Mouse (Mus musculus) limb, embryonic 14.5 days (tissue): Measurements from ENCODE around the gene Hist1h2bh. TPM values are rescaled to one million over a fixed set of nuclear protein-coding genes. Genes with fewer than 3 reads are reported as not detected.

Source experiments
- ATAC-seq: fragments of 200-750 bp; cut with Nextera tagmentation; 2 replicates; pipeline ENCODE4 v1.8.0; 2017; ENCODE audit warnings: low read depth, moderate number of reproducible peaks, moderate TSS enrichment; ENCODE audit not compliant: low FRiP score
- DNase-seq: peaks from one replicate; pipeline ENCODE4 v3.0.0-alpha.2; 2015; ENCODE audit warnings: low spot score
- H3K27ac ChIP-seq: fragments of 300-500 bp; sonication (generic); replicated peaks from 2 replicates; pipeline ENCODE4 v1.5.1; 2014; ENCODE audit warnings: low read depth, mild to moderate bottlenecking, low read length, moderate library complexity, mixed read lengths
- H3K27me3 ChIP-seq: fragments of 300-500 bp; sonication (generic); 2 replicates; pipeline ENCODE4 v1.6.1; 2014; ENCODE audit warnings: low read length, mixed read lengths; ENCODE audit not compliant: control insufficient read depth, insufficient read depth
- H3K36me3 ChIP-seq: fragments of 300-500 bp; sonication (generic); 2 replicates; pipeline ENCODE4 v1.6.1; 2014; ENCODE audit warnings: mild to moderate bottlenecking, low read length, moderate library complexity, mixed read lengths; ENCODE audit not compliant: control insufficient read depth, insufficient read depth
- H3K4me1 ChIP-seq: fragments of 300-500 bp; sonication (generic); 2 replicates; pipeline ENCODE4 v1.6.1; 2014; ENCODE audit warnings: antibody characterized with exemption, low read length, mixed read lengths; ENCODE audit not compliant: control insufficient read depth, insufficient read depth
- H3K4me2 ChIP-seq: fragments of 300-500 bp; sonication (generic); replicated peaks from 2 replicates; pipeline ENCODE4 v1.6.1; 2014; ENCODE audit warnings: low read depth, mild to moderate bottlenecking, low read length, moderate library complexity; ENCODE audit not compliant: severe bottlenecking
- H3K4me3 ChIP-seq: fragments of 300-500 bp; sonication (generic); replicated peaks from 2 replicates; pipeline ENCODE4 v1.5.1; 2014; ENCODE audit warnings: low read length
- H3K9ac ChIP-seq: fragments of 300-500 bp; sonication (generic); 2 replicates; pipeline ENCODE4 v1.6.1; 2014; ENCODE audit warnings: mild to moderate bottlenecking, low read depth, low read length, moderate library complexity; ENCODE audit not compliant: severe bottlenecking
- H3K9me3 ChIP-seq: fragments of 300-500 bp; sonication (generic); 2 replicates; pipeline ENCODE4 v1.6.1; 2016; ENCODE audit warnings: low read length; ENCODE audit not compliant: control insufficient read depth
- POLR2A ChIP-seq: fragments of 200-500 bp; IDR thresholded peaks from 2 replicates; pipeline ENCODE4 v1.8.0; 2012; ENCODE audit warnings: inconsistent platforms, mild to moderate bottlenecking, moderate library complexity, borderline replicate concordance; ENCODE audit not compliant: insufficient read depth, insufficient read length; ENCODE audit errors: extremely low read depth
- WGBS: fragments of 180-500 bp; shearing (Covaris S2); extraction: QIAGEN DNeasy Blood & Tissue Kit; methylation state at CpG from one replicate; pipeline ENCODE4 v1.1.7; 2014; 5-methylcytosine and 5-hydroxymethylcytosine counted together
- polyA plus RNA-seq, 2 experiments: library from polyadenylated mRNA; depleted of rRNA in 1 of 2; stranded (reverse) in 1 of 2; unstranded in 1 of 2; fragments of >200 nt; fragmentation: Nextera tagmentation in 1 of 2; extraction: Ambion mirVana in 1 of 2; gene quantifications; 2 replicates each; pipeline versions ENCODE4 v1.2.1 to v1.2.3; 2012 to 2014

Hist1h2bh gene
- polyA plus RNA-seq, 2 experiments, result 0.48 to 5.2 TPM

- Histone ChIP-seq H3K9me3 (no peaks in the 10 kb centered on the region), H3K4me3 (no peak overlapping the region), H3K27ac (no peak overlapping the region), H3K4me1 (0 out of 2 replicates have a peak, but pooled peaks cover 6% of the 10 kb centered on the region), H3K36me3 (no peaks in the 10 kb centered on the region), H3K9ac (no peak overlapping the region), H3K27me3 (no peaks in the 10 kb centered on the region), H3K4me2 (no peak overlapping the region)
- 40% methylated on average over 9 of the region's 9 CpGs for WGBS
- no peak for DNase-seq
- TF ChIP-seq POLR2A, result no peak
- ATAC-seq, result no peak
These were observed 41.1 kb downstream of the Hist1h2bh start for GRCm38 (mm10) chr13:23502031-23502567.

DNA sequence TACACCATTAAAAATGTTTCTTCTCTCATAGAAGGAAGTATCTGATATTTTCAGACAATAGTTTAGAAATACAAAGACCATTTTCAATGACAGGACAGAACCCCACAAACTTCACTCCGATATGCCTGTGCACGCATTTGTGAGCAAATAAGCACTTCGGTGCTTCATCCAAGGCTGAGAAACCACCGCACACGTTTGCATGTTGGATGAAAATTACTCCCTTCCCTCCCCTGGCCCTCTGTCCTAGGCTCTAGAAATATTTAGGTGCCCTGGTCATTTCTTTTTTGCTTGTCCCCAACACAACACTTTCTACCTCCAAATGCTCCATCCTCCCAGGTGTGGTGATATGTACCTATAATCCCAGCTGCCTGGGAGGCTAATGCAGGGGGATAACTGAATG lies 41.7 kb downstream of the Hist1h2bh start:
- 18% methylated on average over 5 of the region's 5 CpGs for WGBS
- DNase-seq (no peak), ATAC-seq (no peak)
- H3K36me3 ChIP-seq, result no peaks in the 10 kb centered on the region
- no peaks in the 10 kb centered on the region for H3K27me3 ChIP-seq
- 0 out of 2 replicates have a peak overlapping the region, but pooled peaks have one; percentile 6 for H3K4me2 ChIP-seq
- TF ChIP-seq POLR2A, result no peak
- no peaks in the 10 kb centered on the region for H3K9me3 ChIP-seq
- H3K27ac ChIP-seq, result no peak overlapping the region
- H3K4me1 ChIP-seq, result 0 out of 2 replicates have a peak, but pooled peaks cover 6% of the 10 kb centered on the region
- H3K9ac ChIP-seq, result no peak overlapping the region
- no peak overlapping the region for H3K4me3 ChIP-seq

DNA sequence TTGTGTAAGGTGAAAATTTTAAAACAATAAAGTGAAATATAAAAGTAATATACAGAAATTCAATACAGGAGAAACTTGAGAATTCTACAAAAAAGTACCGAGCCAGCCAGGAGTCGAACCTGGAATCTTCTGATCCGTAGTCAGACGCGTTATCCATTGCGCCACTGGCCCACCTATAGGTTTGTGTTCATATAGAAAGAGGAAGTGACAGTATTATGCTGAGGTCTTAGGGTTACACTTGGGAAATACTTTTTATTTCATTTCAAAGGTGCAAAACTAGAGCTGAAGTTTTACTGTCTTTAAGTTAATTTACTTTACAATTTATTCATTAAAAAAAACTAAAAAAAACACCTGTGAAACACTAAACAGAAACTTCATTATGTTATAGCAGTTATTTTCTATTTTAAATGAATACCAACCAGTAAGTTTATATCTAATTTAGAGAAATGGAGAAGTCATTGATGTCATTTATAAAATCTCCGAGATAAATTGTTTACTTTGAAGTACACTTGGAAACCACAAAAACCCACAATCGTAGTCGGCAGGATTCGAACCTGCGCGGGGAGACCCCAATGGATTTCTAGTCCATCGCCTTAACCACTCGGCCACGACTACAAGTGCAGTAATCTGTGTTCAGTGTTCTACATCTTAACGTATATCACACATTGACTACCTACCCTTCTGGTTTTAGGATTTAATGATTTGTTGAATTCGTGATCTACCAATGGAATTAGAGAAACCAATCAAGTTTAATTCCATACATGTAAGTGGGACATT lies 42.6 kb downstream of the Hist1h2bh start:
- Histone ChIP-seq H3K4me2 (no peak overlapping the region; the same call in 1 of the 2 replicates), H3K36me3 (no peaks in the 10 kb centered on the region), H3K9ac (no peak overlapping the region), H3K27me3 (no peaks in the 10 kb centered on the region), H3K27ac (no peak overlapping the region), H3K4me3 (no peak overlapping the region), H3K9me3 (no peaks in the 10 kb centered on the region), H3K4me1 (0 out of 2 replicates have a peak, but pooled peaks cover 4% of the 10 kb centered on the region)
- DNase-seq (peak; percentile 86), ATAC-seq (peak; percentile 84)
- no peak for TF ChIP-seq POLR2A
- 4% methylated on average over 17 of the region's 17 CpGs for WGBS

- no peak overlapping the region for H3K9ac ChIP-seq
- no peak overlapping the region for H3K4me2 ChIP-seq
- ATAC-seq (no peak), DNase-seq (no peak)
- no peaks in the 10 kb centered on the region for H3K36me3 ChIP-seq
- TF ChIP-seq POLR2A, result no peak
- no peaks in the 10 kb centered on the region for H3K27me3 ChIP-seq
- no peak overlapping the region for H3K4me3 ChIP-seq
- H3K9me3 ChIP-seq, result no peaks in the 10 kb centered on the region
- no peaks in the 10 kb centered on the region for H3K4me1 ChIP-seq
- 20% methylated on average over 7 of the region's 7 CpGs for WGBS
- no peak overlapping the region for H3K27ac ChIP-seq
These were observed 43.2 kb downstream of the Hist1h2bh start for GRCm38 (mm10) chr13:23499943-23500342.

GRCm38 (mm10) chr13:23498653-23499052 lies 44.5 kb downstream of the Hist1h2bh start:
- no peak for TF ChIP-seq POLR2A
- Histone ChIP-seq H3K27me3 (no peaks in the 10 kb centered on the region), H3K9ac (no peak overlapping the region), H3K4me2 (peak overlapping the region; percentile 39), H3K9me3 (no peaks in the 10 kb centered on the region), H3K4me3 (peak overlapping the region; percentile 23), H3K4me1 (no peaks in the 10 kb centered on the region), H3K27ac (no peak overlapping the region), H3K36me3 (no peaks in the 10 kb centered on the region)
- WGBS, result 2% methylated on average over 10 of the region's 10 CpGs
- DNase-seq (peak; percentile 29), ATAC-seq (peak; percentile 48; the same call in 1 of the 2 replicates)
